Mouse (Mus musculus): ENCODE measurements around the gene Prm1.

DNA sequence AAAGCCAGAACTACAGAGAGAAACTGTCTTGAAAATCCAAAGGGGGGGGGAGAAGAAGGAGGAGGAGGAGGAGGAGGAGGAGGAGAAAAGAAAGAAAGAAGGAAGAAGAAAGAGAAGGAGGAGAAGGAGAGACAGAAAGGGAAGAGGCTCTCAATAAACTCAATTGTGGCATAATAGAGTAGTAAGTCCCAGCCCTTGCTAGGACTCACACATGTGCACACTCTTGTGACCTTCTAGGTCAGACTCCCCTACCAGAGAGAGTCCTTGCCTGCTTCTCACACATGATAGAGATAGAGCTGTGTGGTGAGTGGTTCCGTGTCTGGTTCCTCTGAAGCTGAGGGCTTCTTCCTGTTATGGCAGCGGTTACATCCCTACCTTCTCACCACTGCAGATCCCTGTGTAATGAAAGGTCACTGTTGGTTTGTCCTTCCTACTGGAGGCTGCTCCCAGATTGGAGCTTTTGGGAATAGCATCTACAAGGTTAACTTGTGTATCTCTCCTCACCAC lies 7.3 kb upstream of the Prm1 start, which contains the start of gene Gm11172:
- TF ChIP-seq CTCF (conservative IDR thresholded peaks at IDR 0.05; ENCODE audit: insufficient read depth, insufficient read length, low read depth, low read length) = no peak
- TF ChIP-seq POLR2A (IDR thresholded peaks at IDR 0.05; ENCODE audit: low read depth, low read length) = no peak
